Mouse (Mus musculus) neural tube, embryonic 13.5 days (tissue): ENCODE results near the gene Senp2. TPM values are rescaled to one million over a fixed set of nuclear protein-coding genes. Genes with fewer than 3 reads are reported as not detected.

Source experiments
- ATAC-seq: fragments of 200-750 bp; cut with Nextera tagmentation; 2 replicates; pipeline ENCODE4 v1.8.0; 2017; ENCODE audit warnings: low read depth, mild to moderate bottlenecking, moderate TSS enrichment, moderate library complexity
- H3K27ac ChIP-seq: fragments of 300-500 bp; sonication (generic); replicated peaks from 2 replicates; pipeline ENCODE4 v1.5.1; 2015; ENCODE audit warnings: moderate library complexity, mild to moderate bottlenecking, inconsistent platforms
- H3K27me3 ChIP-seq: fragments of 300-500 bp; sonication (generic); 2 replicates; pipeline ENCODE4 v1.6.1; 2015; ENCODE audit warnings: mild to moderate bottlenecking, inconsistent platforms
- H3K36me3 ChIP-seq: fragments of 300-500 bp; sonication (generic); 2 replicates; pipeline ENCODE4 v1.6.1; 2015; ENCODE audit warnings: mild to moderate bottlenecking, inconsistent platforms
- H3K4me1 ChIP-seq: fragments of 300-500 bp; sonication (generic); replicated peaks from 2 replicates; pipeline ENCODE4 v1.6.1; 2015; ENCODE audit warnings: inconsistent platforms
- H3K4me2 ChIP-seq: fragments of 300-500 bp; sonication (generic); 2 replicates; pipeline ENCODE4 v1.6.1; 2015; ENCODE audit warnings: inconsistent platforms, mild to moderate bottlenecking, moderate library complexity
- H3K4me3 ChIP-seq: fragments of 300-500 bp; sonication (generic); 2 replicates; pipeline ENCODE4 v1.5.1; 2015; ENCODE audit warnings: mild to moderate bottlenecking, inconsistent platforms
- H3K9ac ChIP-seq: fragments of 300-500 bp; sonication (generic); 2 replicates; pipeline ENCODE4 v1.6.1; 2015; ENCODE audit warnings: moderate library complexity, mild to moderate bottlenecking, inconsistent platforms
- H3K9me3 ChIP-seq: fragments of 300-500 bp; sonication (generic); 2 replicates; pipeline ENCODE4 v1.6.1; 2016; ENCODE audit warnings: inconsistent platforms
- WGBS: fragments of 180-500 bp; shearing (Covaris S2); methylation state at CpG from one replicate; pipeline ENCODE4 v1.1.7; 2015; 5-methylcytosine and 5-hydroxymethylcytosine counted together
- polyA plus RNA-seq: library from polyadenylated mRNA; unstranded; fragments of >200 nt; fragmentation: Nextera tagmentation; extraction: Ambion mirVana; gene quantifications from 2 replicates; pipeline ENCODE4 v1.2.1, GENCODE M21; 2015

The Senp2 gene
- polyA plus RNA-seq, 1 experiment from 2014 or later: 44.9 TPM

- Histone ChIP-seq H3K36me3 (peaks cover 61% of the 10 kb centered on the region), H3K4me1 (no peaks in the 10 kb centered on the region), H3K4me2 (no peak overlapping the region), H3K9ac (no peak overlapping the region), H3K27me3 (no peaks in the 10 kb centered on the region), H3K4me3 (no peak overlapping the region), H3K9me3 (no peaks in the 10 kb centered on the region), H3K27ac (no peak overlapping the region)
- WGBS: 90% methylated on average over 10 of the region's 10 CpGs
- no peak for ATAC-seq
Measured at GRCm38 (mm10) chr16:22038554-22038953, 29.3 kb downstream of the Senp2 start.

GRCm38 (mm10) chr16:22039978-22040377 lies 30.7 kb downstream of the Senp2 start:
- H3K27ac ChIP-seq: no peak overlapping the region
- no peak for ATAC-seq
- H3K9ac ChIP-seq: no peak overlapping the region
- peaks cover 75% of the 10 kb centered on the region for H3K36me3 ChIP-seq
- H3K27me3 ChIP-seq: no peaks in the 10 kb centered on the region
- no peak overlapping the region for H3K4me2 ChIP-seq
- H3K4me3 ChIP-seq: no peak overlapping the region
- no peaks in the 10 kb centered on the region for H3K4me1 ChIP-seq
- H3K9me3 ChIP-seq: no peaks in the 10 kb centered on the region
- WGBS: 80% methylated on average over 1 of the region's 1 CpGs

GRCm38 (mm10) chr16:22043830-22044229 lies 34.5 kb downstream of the Senp2 start:
- H3K36me3 ChIP-seq: peaks cover 80% of the 10 kb centered on the region
- WGBS: 92% methylated on average over 4 of the region's 4 CpGs
- no peak for ATAC-seq

GRCm38 (mm10) chr16:22045930-22046329 lies 36.6 kb downstream of the Senp2 start:
- ATAC-seq: no peak
- no peak overlapping the region for H3K27ac ChIP-seq
- H3K4me3 ChIP-seq: no peak overlapping the region
- no peak overlapping the region for H3K9ac ChIP-seq
- H3K4me2 ChIP-seq: no peak overlapping the region
- no peaks in the 10 kb centered on the region for H3K27me3 ChIP-seq
- H3K9me3 ChIP-seq: no peaks in the 10 kb centered on the region
- WGBS: 94% methylated on average over 3 of the region's 3 CpGs
- peaks cover 66% of the 10 kb centered on the region for H3K36me3 ChIP-seq
- H3K4me1 ChIP-seq: no peaks in the 10 kb centered on the region

More at GRCm38 (mm10) chr16:22043830-22044229, 34.5 kb downstream of the Senp2 start:
- H3K9me3 ChIP-seq: no peaks in the 10 kb centered on the region
- H3K27me3 ChIP-seq: no peaks in the 10 kb centered on the region
- H3K4me2 ChIP-seq: no peak overlapping the region
- H3K9ac ChIP-seq: no peak overlapping the region
- H3K4me1 ChIP-seq: no peaks in the 10 kb centered on the region
- no peak overlapping the region for H3K27ac ChIP-seq
- no peak overlapping the region for H3K4me3 ChIP-seq

GRCm38 (mm10) chr16:22046739-22047366 lies 37.6 kb downstream of the Senp2 start:
- ATAC-seq: no peak
- no peak overlapping the region for H3K4me2 ChIP-seq
- 74% methylated on average over 10 of the region's 10 CpGs for WGBS

GRCm38 (mm10) chr16:22053411-22053810 lies 44.1 kb downstream of the Senp2 start:
- ATAC-seq: no peak
- Histone ChIP-seq H3K27ac (no peak overlapping the region), H3K9me3 (no peaks in the 10 kb centered on the region), H3K9ac (no peak overlapping the region), H3K27me3 (no peaks in the 10 kb centered on the region), H3K4me1 (no peaks in the 10 kb centered on the region), H3K4me3 (no peak overlapping the region), H3K36me3 (peaks cover 14% of the 10 kb centered on the region; the same call in 1 of the 2 replicates), H3K4me2 (no peak overlapping the region)
- WGBS: 92% methylated on average over 21 of the region's 21 CpGs

More at GRCm38 (mm10) chr16:22046739-22047366, 37.6 kb downstream of the Senp2 start:
- H3K9me3 ChIP-seq: no peaks in the 10 kb centered on the region
- H3K36me3 ChIP-seq: peaks cover 58% of the 10 kb centered on the region
- no peak overlapping the region for H3K4me3 ChIP-seq
- no peak overlapping the region for H3K9ac ChIP-seq
- H3K27ac ChIP-seq: no peak overlapping the region
- no peaks in the 10 kb centered on the region for H3K27me3 ChIP-seq
- no peaks in the 10 kb centered on the region for H3K4me1 ChIP-seq

- H3K9me3 ChIP-seq: no peaks in the 10 kb centered on the region
- H3K36me3 ChIP-seq: peaks cover 45% of the 10 kb centered on the region
- no peak overlapping the region for H3K4me2 ChIP-seq
- no peaks in the 10 kb centered on the region for H3K27me3 ChIP-seq
- no peak overlapping the region for H3K9ac ChIP-seq
- no peaks in the 10 kb centered on the region for H3K4me1 ChIP-seq
- no peak overlapping the region for H3K27ac ChIP-seq
- WGBS: 80% methylated on average over 6 of the region's 6 CpGs
- ATAC-seq: no peak
- no peak overlapping the region for H3K4me3 ChIP-seq
Measured at GRCm38 (mm10) chr16:22057498-22057897, 48.2 kb downstream of the Senp2 start.

GRCm38 (mm10) chr16:22058871-22059270 lies 49.6 kb downstream of the Senp2 start:
- ATAC-seq: no peak
- no peaks in the 10 kb centered on the region for H3K27me3 ChIP-seq
- no peak overlapping the region for H3K9ac ChIP-seq
- H3K9me3 ChIP-seq: no peaks in the 10 kb centered on the region
- no peak overlapping the region for H3K4me3 ChIP-seq
- no peak overlapping the region for H3K4me2 ChIP-seq
- H3K4me1 ChIP-seq: no peaks in the 10 kb centered on the region
- peaks cover 59% of the 10 kb centered on the region for H3K36me3 ChIP-seq
- WGBS: 93% methylated on average over 7 of the region's 7 CpGs
- H3K27ac ChIP-seq: no peak overlapping the region

GRCm38 (mm10) chr16:22060416-22060815 lies 51.1 kb downstream of the Senp2 start:
- Histone ChIP-seq H3K4me2 (no peak overlapping the region), H3K27me3 (no peaks in the 10 kb centered on the region), H3K4me1 (no peaks in the 10 kb centered on the region), H3K9me3 (no peaks in the 10 kb centered on the region), H3K36me3 (peaks cover 72% of the 10 kb centered on the region), H3K27ac (no peak overlapping the region), H3K9ac (no peak overlapping the region), H3K4me3 (no peak overlapping the region)
- WGBS: 97% methylated on average over 10 of the region's 10 CpGs
- no peak for ATAC-seq

- H3K27ac ChIP-seq: no peak overlapping the region
- peaks cover 84% of the 10 kb centered on the region for H3K36me3 ChIP-seq
- no peaks in the 10 kb centered on the region for H3K27me3 ChIP-seq
- H3K9ac ChIP-seq: no peak overlapping the region
- WGBS: 91% methylated on average over 14 of the region's 14 CpGs
- no peaks in the 10 kb centered on the region for H3K9me3 ChIP-seq
- H3K4me1 ChIP-seq: no peaks in the 10 kb centered on the region
- ATAC-seq: no peak
- no peak overlapping the region for H3K4me2 ChIP-seq
- no peak overlapping the region for H3K4me3 ChIP-seq
Measured at GRCm38 (mm10) chr16:22061555-22062160, 52.4 kb downstream of the Senp2 start.

- no peak overlapping the region for H3K4me3 ChIP-seq
- H3K9me3 ChIP-seq: no peaks in the 10 kb centered on the region
- peaks cover 85% of the 10 kb centered on the region for H3K36me3 ChIP-seq
- no peak for ATAC-seq
- no peak overlapping the region for H3K27ac ChIP-seq
- H3K9ac ChIP-seq: no peak overlapping the region
- H3K4me2 ChIP-seq: no peak overlapping the region
- WGBS: 76% methylated on average over 4 of the region's 4 CpGs
- H3K4me1 ChIP-seq: no peaks in the 10 kb centered on the region
- H3K27me3 ChIP-seq: no peaks in the 10 kb centered on the region
Measured at GRCm38 (mm10) chr16:22062284-22062683, 53.0 kb downstream of the Senp2 start.

GRCm38 (mm10) chr16:22065536-22065935 lies 56.3 kb downstream of the Senp2 start:
- H3K27ac ChIP-seq: no peak overlapping the region
- no peak overlapping the region for H3K4me3 ChIP-seq
- H3K9ac ChIP-seq: no peak overlapping the region
- no peak for ATAC-seq
- no peaks in the 10 kb centered on the region for H3K27me3 ChIP-seq
- H3K9me3 ChIP-seq: no peaks in the 10 kb centered on the region
- H3K4me1 ChIP-seq: no peaks in the 10 kb centered on the region
- H3K4me2 ChIP-seq: no peak overlapping the region
- peaks cover 97% of the 10 kb centered on the region for H3K36me3 ChIP-seq

- peaks cover 94% of the 10 kb centered on the region for H3K36me3 ChIP-seq
Measured at GRCm38 (mm10) chr16:22067406-22067805, 58.1 kb downstream of the Senp2 start.

More at GRCm38 (mm10) chr16:22067406-22067805, 58.1 kb downstream of the Senp2 start:
- H3K4me2 ChIP-seq: no peak overlapping the region
- H3K4me3 ChIP-seq: no peak overlapping the region
- ATAC-seq: no peak
- H3K4me1 ChIP-seq: no peaks in the 10 kb centered on the region
- no peak overlapping the region for H3K27ac ChIP-seq
- no peak overlapping the region for H3K9ac ChIP-seq
- H3K27me3 ChIP-seq: no peaks in the 10 kb centered on the region
- 93% methylated on average over 8 of the region's 8 CpGs for WGBS
- H3K9me3 ChIP-seq: no peaks in the 10 kb centered on the region
